9 mouse cellular contexts compared by ENCODE assay signal in the genomic region with DNA sequence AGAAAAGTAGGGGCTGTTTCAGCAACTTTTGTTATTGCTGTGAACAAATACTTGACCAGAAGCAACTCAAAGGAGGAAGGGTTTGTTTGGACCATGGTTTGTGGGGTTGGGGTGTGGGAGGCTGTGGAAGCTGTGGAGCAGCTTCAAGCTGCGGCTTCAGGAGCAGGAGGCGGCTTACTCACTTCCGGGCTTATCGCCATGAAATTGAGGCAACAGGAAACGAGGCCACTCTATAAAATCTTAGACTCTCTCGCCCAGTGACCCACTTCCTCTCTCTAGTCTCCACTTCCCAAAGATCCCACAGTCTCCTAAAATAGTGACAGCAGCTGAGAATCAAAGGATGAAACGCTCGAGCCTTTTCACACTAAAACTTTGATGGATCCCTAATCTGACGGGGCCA. TPM values are rescaled to one million over a fixed set of nuclear protein-coding genes. Genes with fewer than 3 reads are reported as not detected.
DNase-seq lines count a peak whose midpoint lies in the region; ATAC-seq lines count a peak whose summit lies in the region.
"Had no signal": no experiment of that assay in that cellular context is flagged by ENCODE, and none has a peak within 500 bp of the region (broad histone marks: within the 10 kb centered on the region; RNA-seq: fewer than 3 reads in every experiment).

No protein-coding gene starts in this region.

- no peaks in the 10 kb centered on the region for H3K4me1 ChIP-seq in midbrain, embryonic 10.5 days
- no peaks in the 10 kb centered on the region for H3K4me1 ChIP-seq in midbrain, embryonic 15.5 days

- no peaks in the 10 kb centered on the region for H3K36me3 ChIP-seq in midbrain, embryonic 10.5 days
- H3K36me3 ChIP-seq in midbrain, embryonic 15.5 days (replicated peaks), result no peaks in the 10 kb centered on the region
- H3K36me3 ChIP-seq: embryonic facial prominence, embryonic 15.5 days had no signal

- no peaks in the 10 kb centered on the region for H3K9me3 ChIP-seq in midbrain, embryonic 10.5 days (replicated peaks)
- no peaks in the 10 kb centered on the region for H3K9me3 ChIP-seq in midbrain, embryonic 15.5 days
- H3K9me3 ChIP-seq: embryonic facial prominence, embryonic 15.5 days had no signal

- H3K4me3 ChIP-seq in midbrain, embryonic 10.5 days, result no peak overlapping the region
- H3K4me3 ChIP-seq in midbrain, embryonic 15.5 days, result no peak overlapping the region
- H3K4me3 ChIP-seq: embryonic facial prominence, embryonic 15.5 days had no signal

- no peak overlapping the region for H3K27ac ChIP-seq in midbrain, embryonic 10.5 days (replicated peaks)
- H3K27ac ChIP-seq in midbrain, embryonic 15.5 days, result no peak overlapping the region
- H3K27ac ChIP-seq: embryonic facial prominence, embryonic 15.5 days had no signal

- WGBS in midbrain, embryonic 10.5 days, result 80% methylated on average over 9 of the region's 9 CpGs
- 67% methylated on average over 9 of the region's 9 CpGs for WGBS in midbrain, embryonic 15.5 days

- intact Hi-C loops in left cerebral cortex, postnatal 14 days (cut with DNase I), result no loop called here

- no peaks in the 10 kb centered on the region for H3K27me3 ChIP-seq in midbrain, embryonic 10.5 days (ENCODE audit: low read depth, poor library complexity, severe bottlenecking)
- H3K27me3 ChIP-seq in midbrain, embryonic 15.5 days (replicated peaks), result no peaks in the 10 kb centered on the region
- H3K27me3 ChIP-seq: embryonic facial prominence, embryonic 15.5 days had no signal

- no peak overlapping the region for H3K9ac ChIP-seq in midbrain, embryonic 15.5 days
- H3K9ac ChIP-seq: embryonic facial prominence, embryonic 15.5 days had no signal

- peak; percentile 6 to 10 for DNase-seq in cerebellum, postnatal 10 days
- DNase-seq in cerebellum, postnatal 4 days (ENCODE audit: low spot score in 2 of 2), result no peak
- peak; percentile 3 for DNase-seq in urinary bladder, postnatal 25 days (ENCODE audit: low spot score)
- DNase-seq in urinary bladder, postnatal 4 days (ENCODE audit: low spot score in 2 of 2), result no peak
- peak; percentile 17 to 40 for DNase-seq in left cerebral cortex, postnatal 14 days (ENCODE audit: low spot score in 2 of 2)
- no peak for DNase-seq in midbrain, embryonic 10.5 days (ENCODE audit: low spot score)

- H3K4me2 ChIP-seq in midbrain, embryonic 15.5 days, result no peak overlapping the region
- H3K4me2 ChIP-seq: embryonic facial prominence, embryonic 15.5 days had no signal

- ATAC-seq in monocyte, adult 5-6 weeks (replicated peaks; ENCODE audit: insufficient number of reproducible peaks, low FRiP score, low TSS enrichment, poor library complexity, severe bottlenecking), result peak; percentile 59; the same call in 1 of the 2 replicates
- no peak for ATAC-seq in midbrain, embryonic 15.5 days (replicated peaks)

RNA-seq across cellular contexts. Expression of a gene that starts 7.9 kb away (rescaled TPM):
- not detected for total RNA-seq in left cerebral cortex, postnatal 14 days (2021)
- not detected in 3 replicates for total RNA-seq in monocyte, adult 5-6 weeks (2017)
- not detected in 2 replicates for polyA plus RNA-seq in midbrain, embryonic 10.5 days (2016; fragmentation: Nextera tagmentation; extraction: Ambion mirVana)
- polyA plus RNA-seq in midbrain, embryonic 15.5 days (2015; fragmentation: Nextera tagmentation; extraction: Ambion mirVana), result not detected in 2 replicates
- polyA plus RNA-seq: embryonic facial prominence, embryonic 15.5 days had no signal

Comparison
In these comparisons a context has a peak if more than half of its experiments do, and no peak if none do; other contexts are left out.
1. DNase-seq: peak in cerebellum, postnatal 10 days (2 of 2), urinary bladder, postnatal 25 days (single experiment) and left cerebral cortex, postnatal 14 days (2 of 2); none in cerebellum, postnatal 4 days (0 of 2), urinary bladder, postnatal 4 days (0 of 2) and midbrain, embryonic 10.5 days (single experiment).